Mouse (Mus musculus) frontal cortex, postnatal 25 days (tissue): ENCODE data around the gene Wfdc12.

Experiments used
- DNase-seq, 2 experiments: peaks; one replicate each; pipeline ENCODE4 v3.0.0; 2022; ENCODE audit warnings: low spot score in 2 of 2

Wfdc12 gene

GRCm38 (mm10) chr2:164175850-164176249, 14.6 kb downstream of the Wfdc12 start:
- DNase-seq, result no peak

DNA sequence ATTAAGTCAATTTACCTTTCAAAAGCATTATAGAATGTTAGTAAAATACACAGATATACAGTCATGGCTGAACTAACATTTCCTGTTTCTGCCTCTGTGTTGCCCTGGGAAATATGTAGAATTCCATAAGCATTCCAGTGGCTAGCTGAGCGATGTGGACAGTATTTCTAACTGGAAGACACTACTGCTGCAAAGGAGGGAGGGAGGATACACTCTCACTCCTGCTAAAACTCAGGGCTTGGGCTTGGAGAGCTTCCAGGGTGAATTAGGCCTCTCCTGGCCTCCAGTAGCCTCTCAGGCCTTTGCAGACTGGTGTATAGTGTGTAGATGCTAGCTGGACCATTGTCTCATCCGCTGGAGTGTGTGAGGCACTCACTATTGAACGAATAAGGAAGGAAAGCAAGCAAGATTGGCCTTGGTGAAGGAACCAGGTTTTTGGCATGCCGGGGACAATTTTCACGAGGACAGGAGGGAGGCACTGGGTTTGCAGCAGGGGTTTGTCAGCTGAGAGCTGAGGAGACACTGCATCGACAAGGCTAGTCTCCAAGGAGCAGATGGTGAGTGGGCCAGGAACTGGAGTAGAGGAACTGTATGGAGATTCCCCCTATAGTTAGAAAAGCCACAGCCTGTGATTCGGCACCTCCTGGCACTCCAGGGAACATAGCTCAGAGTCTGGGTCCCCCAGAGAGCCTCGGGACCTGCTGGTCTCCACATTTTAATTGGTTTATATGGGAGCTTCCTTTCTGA, 15.6 kb downstream of the Wfdc12 start:
- DNase-seq, result peak; percentile 41 to 55

DNA sequence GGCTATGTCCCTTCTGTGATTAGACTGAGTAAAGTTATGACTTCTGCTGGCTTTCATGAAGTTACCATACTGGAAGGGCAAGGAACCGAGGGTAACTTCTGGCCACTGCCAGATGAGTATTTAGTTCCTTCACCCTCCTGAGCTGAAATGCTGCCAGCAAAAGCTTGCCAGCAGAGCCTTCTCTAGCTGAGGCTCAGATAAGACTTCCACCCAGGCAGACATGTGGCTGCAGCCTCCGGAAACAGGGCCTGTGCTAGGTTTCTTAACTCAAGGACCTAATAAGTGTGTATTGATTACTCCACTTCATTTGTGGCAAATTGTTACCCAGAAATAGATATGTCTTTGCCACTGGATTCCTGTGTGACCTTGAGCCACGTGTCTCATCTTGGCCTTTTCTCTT, 17.0 kb downstream of the Wfdc12 start:
- no peak for DNase-seq

- no peak for DNase-seq
Observed at GRCm38 (mm10) chr2:164170902-164171301, 19.5 kb downstream of the Wfdc12 start, which contains the start of gene Kcns1. Kcns1 (minus strand) TSS chr2:164171113.

DNA sequence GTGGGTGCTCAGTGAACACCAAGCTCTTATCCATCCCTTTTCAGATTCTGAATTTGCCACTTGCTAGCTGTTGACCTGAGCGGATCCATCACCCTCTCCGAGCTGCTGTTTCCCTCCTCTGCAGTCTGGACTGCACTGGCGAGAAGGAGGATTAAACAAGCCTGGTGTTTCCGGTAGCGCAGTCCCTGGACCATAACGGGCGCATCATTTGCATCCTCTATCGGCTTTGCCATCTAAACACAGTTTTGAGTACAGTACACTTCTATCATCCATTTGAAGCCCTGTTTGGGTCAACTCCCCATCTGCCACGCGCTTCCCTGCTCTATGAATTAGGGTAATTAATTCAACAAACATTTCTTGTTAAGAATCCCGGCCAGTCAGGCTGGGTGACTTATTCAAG, 20.1 kb downstream of the Wfdc12 start:
- DNase-seq, result no peak

- no peak for DNase-seq
Observed at GRCm38 (mm10) chr2:164168571-164168946, 21.8 kb downstream of the Wfdc12 start.

DNA sequence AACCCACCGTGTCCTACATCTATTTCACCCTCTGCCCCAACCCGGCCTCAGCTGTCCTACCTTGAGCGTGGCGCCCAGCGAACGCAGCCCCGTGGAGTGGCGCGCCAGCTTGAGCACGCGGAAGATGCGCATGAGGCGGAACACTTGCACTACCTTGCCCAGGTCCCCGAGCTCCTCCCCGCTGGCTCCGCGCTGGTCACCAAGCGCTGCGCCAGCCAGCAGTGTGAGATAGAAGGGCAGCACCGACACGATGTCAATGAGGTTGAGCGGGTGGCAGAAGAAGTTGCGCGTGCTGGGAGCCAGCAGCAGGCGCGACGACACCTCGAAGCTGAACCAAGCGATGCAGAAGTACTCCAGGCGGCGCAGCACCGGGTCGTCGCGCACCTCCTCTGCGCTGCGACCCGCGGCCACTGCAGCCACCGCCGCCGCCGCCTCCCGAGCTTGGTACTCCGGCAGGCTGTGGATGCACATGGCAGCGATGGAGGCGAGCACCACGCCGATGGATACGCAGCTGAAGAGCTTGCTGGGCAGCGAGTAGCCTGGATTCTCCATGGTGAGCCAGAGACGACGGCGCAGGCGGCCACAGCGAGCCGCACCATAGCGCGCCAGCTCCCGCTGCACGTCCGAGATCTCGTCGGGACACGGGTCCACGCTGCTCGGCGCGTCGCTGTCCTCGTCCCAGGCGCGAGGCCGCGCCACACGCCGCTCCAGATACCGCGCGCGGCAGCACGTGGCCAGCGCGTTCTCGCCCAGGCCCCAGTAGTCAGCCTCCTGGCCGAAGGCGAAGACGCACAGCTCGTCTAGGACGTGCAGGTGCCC, 22.4 kb downstream of the Wfdc12 start:
- DNase-seq, result no peak

GRCm38 (mm10) chr2:164164941-164165340, 25.5 kb downstream of the Wfdc12 start:
- no peak for DNase-seq

- DNase-seq, result no peak
Observed at GRCm38 (mm10) chr2:164161515-164162055, 28.8 kb downstream of the Wfdc12 start.

- no peak for DNase-seq
Observed at GRCm38 (mm10) chr2:164158838-164159237, 31.6 kb downstream of the Wfdc12 start.

DNA sequence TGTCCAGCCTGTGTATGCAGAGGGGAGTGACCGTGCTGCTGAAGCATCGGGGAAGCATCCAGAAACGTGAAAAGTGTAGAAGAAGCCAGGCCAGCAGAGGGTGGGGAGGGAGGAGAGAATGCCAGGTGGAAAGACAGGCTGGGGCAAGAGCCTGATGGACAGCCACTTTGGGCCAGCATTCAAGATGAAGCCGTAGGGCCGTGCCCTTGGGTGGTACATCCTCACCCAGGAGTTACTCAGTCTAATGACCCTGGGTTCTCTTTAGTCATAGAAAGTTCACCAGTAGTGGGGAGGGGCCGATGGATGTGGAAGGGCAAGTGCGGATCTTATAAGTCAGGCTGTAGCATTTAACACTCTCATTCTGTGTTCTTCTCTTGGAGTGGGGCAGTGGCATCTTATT, 34.2 kb downstream of the Wfdc12 start:
- DNase-seq, result no peak

GRCm38 (mm10) chr2:164154007-164154406, 36.4 kb downstream of the Wfdc12 start:
- DNase-seq, result no peak

- no peak for DNase-seq
Observed at GRCm38 (mm10) chr2:164152341-164152740, 38.1 kb downstream of the Wfdc12 start.

DNA sequence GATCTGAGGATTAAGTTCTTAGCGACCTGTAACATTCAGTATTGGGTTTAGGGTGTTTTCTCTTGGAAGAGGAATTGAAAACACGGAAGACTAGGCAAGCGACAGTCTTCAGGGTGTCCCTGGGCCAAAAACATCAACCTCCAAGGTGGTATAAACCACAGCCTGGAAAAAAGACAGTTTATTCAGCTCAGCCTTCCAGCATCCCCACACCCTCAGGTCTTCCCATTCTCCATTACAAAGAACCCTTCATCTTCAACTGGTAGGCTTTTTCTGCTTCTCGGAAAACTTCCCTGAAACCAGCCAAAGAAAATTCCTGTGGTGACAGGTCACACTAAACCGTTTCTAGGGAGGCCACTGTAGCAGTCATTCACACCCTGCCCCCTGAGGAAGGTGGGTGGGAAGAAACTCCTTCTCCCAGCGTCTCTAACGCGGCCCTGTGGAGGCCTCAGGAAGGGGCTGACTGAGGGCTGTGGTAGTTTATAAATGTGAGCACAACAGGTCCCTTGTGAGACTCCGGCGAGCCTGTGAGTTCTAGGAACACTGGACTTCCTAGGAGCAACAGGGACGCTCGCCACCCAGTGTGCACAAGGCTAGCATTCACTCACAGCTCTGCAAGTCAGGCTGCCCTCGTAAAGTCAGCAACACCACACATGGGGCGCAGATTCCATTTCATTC, 40.2 kb downstream of the Wfdc12 start:
- no peak for DNase-seq

DNA sequence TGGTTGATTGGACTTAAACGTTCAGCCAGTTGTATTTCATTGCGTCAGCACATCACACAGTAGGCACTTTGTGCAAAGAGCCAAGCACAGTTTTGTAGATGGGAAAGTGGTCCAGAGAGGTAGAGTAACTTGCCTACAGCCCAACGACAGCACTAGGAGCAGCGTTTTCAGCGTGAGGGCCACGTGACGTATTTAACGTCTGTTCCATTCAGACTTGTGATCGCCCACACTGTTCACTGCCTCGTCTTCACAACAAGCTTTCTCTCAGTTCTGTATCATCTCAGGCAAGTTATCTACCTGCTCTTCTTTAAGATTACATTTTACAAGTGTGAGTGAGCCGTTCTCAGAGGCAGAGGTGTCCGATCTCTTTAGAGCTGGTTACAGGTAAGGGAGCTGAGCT, 43.9 kb downstream of the Wfdc12 start:
- no peak for DNase-seq

DNA sequence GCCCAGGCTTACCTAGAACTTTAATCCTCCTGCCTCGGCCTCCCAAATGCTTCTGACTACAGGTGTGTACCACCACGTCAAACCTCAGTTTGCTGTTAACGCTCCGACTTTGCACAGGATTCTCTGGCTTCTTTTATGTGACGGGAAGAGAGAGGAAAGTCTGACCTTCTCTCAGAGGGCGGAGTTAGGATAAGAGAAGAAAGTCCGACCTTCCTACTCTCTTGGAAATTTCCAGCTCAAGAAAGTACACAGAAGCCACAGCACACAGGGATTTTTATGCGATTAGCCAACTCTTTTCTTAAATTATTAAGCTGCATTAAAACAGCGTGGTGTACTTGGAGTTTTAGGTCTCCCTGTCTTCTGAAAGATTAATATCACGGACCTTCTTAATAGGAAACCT, 45.9 kb downstream of the Wfdc12 start:
- DNase-seq, result no peak

DNA sequence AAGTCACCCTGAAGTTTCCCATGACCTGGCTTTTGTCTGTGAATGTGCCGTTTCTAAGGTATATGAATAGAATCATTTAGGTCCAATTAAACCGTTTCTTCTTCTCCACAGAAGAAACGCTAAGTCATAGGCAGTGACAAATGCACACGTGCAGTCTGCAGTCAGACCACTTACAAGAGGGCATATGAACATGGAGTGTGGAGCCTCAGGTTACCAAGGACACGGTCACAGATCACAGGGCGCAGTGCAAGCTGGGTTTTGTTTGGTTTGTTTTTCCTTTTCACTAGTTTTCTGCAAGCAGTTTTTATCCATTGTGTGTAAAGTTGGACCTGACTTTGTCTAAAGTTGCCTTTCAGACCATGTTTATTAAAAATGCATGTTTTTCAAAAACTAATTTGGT, 46.4 kb downstream of the Wfdc12 start:
- no peak for DNase-seq

GRCm38 (mm10) chr2:164142021-164142420, 48.4 kb downstream of the Wfdc12 start:
- DNase-seq, result no peak
